Mouse (Mus musculus) CH12.LX (cell line): ENCODE results near the gene Fbxl17. TPM values are rescaled to one million over a fixed set of nuclear protein-coding genes. Genes with fewer than 3 reads are reported as not detected.

ENCODE experiments used
- DNase-seq: peaks from one replicate; pipeline ENCODE4 v3.0.0-alpha.2; 2013; ENCODE audit errors: extremely low read depth
- H3K27ac ChIP-seq: 2 replicates; pipeline ENCODE4 v1.5.1; 2012; ENCODE audit warnings: low read depth, mild to moderate bottlenecking, control low read depth, moderate library complexity; ENCODE audit not compliant: insufficient read depth
- H3K27me3 ChIP-seq: replicated peaks from 2 replicates; pipeline ENCODE3; 2012; ENCODE audit warnings: inconsistent platforms
- H3K36me3 ChIP-seq, 2 experiments: replicated peaks in 1 of 2; 2 replicates each; pipeline versions ENCODE3 to v1.6.1; 2012; ENCODE audit warnings: inconsistent platforms in 1 of 2, low read length in 1 of 2, mild to moderate bottlenecking in 1 of 2, mixed read lengths in 1 of 2, moderate library complexity in 1 of 2; ENCODE audit not compliant: control insufficient read depth in 1 of 2, insufficient read depth in 1 of 2
- H3K4me1 ChIP-seq, 2 experiments: 2 replicates each; pipeline ENCODE4 v1.6.1; 2012; ENCODE audit warnings: inconsistent platforms in 1 of 2, moderate library complexity in 1 of 2; ENCODE audit not compliant: insufficient read depth in 2 of 2, control insufficient read depth in 1 of 2
- H3K4me2 ChIP-seq: 2 replicates; pipeline ENCODE4 v1.6.1; 2012; ENCODE audit warnings: low read depth, mild to moderate bottlenecking, control low read depth; ENCODE audit not compliant: poor library complexity, insufficient read depth, severe bottlenecking
- H3K4me3 ChIP-seq, 3 experiments: fragments of 150-350 bp in 1 of 3; sonication (generic) in 1 of 3; replicated peaks in 1 of 3; 2 replicates each; pipeline versions ENCODE3 to v1.5.1; 2011 to 2012; ENCODE audit warnings: low read depth in 2 of 3, low read length in 2 of 3, mild to moderate bottlenecking in 2 of 3, moderate library complexity in 2 of 3, control low read depth in 1 of 3, improper control_type of control experiment in 1 of 3, inconsistent platforms in 1 of 3, mixed read lengths in 1 of 3; ENCODE audit not compliant: poor library complexity in 1 of 3
- H3K79me2 ChIP-seq: replicated peaks from 2 replicates; pipeline ENCODE4 v1.6.1; 2012; ENCODE audit warnings: mild to moderate bottlenecking, moderate library complexity; ENCODE audit not compliant: control insufficient read depth, poor library complexity, insufficient read depth, severe bottlenecking; ENCODE audit errors: extremely low read depth
- H3K9ac ChIP-seq: 2 replicates; pipeline ENCODE4 v1.6.1; 2012; ENCODE audit warnings: low read depth, mild to moderate bottlenecking, control low read depth, moderate library complexity; ENCODE audit not compliant: insufficient read depth
- H3K9me3 ChIP-seq: replicated peaks from 2 replicates; pipeline ENCODE3; 2012; ENCODE audit warnings: low read length, inconsistent platforms, mixed read lengths
- BHLHE40 ChIP-seq: IDR thresholded peaks from 2 replicates; pipeline ENCODE4 v1.6.1; 2011; ENCODE audit warnings: mild to moderate bottlenecking, low read depth, low read length, improper control_type of control experiment
- CHD2 ChIP-seq: IDR thresholded peaks from 2 replicates; pipeline ENCODE4 v1.6.1; 2011; ENCODE audit warnings: low read length, improper control_type of control experiment
- CTCF ChIP-seq, 2 experiments: IDR thresholded peaks in 1 of 2; conservative IDR thresholded peaks in 1 of 2; 2 replicates each; pipeline ENCODE4 v1.5.1; 2011 to 2012; ENCODE audit warnings: low read depth in 2 of 2, low read length in 2 of 2, improper control_type of control experiment in 1 of 2, inconsistent platforms in 1 of 2, mild to moderate bottlenecking in 1 of 2, moderate library complexity in 1 of 2
- GABPA ChIP-seq: IDR thresholded peaks from 2 replicates; pipeline ENCODE4 v1.6.1; 2012; ENCODE audit warnings: low read depth, low read length, improper control_type of control experiment, inconsistent platforms; ENCODE audit not compliant: insufficient replicate concordance
- HCFC1 ChIP-seq: IDR thresholded peaks from 2 replicates; pipeline ENCODE4 v1.6.1; 2012; ENCODE audit warnings: low read depth, mild to moderate bottlenecking, inconsistent platforms, low read length, improper control_type of control experiment
- IRF4 ChIP-seq: IDR thresholded peaks from 2 replicates; pipeline ENCODE4 v1.6.1; 2014; ENCODE audit warnings: low read depth, mild to moderate bottlenecking, inconsistent platforms, low read length, improper control_type of control experiment
- JUN ChIP-seq: IDR thresholded peaks from 2 replicates; pipeline ENCODE4 v1.6.1; 2011; ENCODE audit warnings: low read depth, mild to moderate bottlenecking, low read length, improper control_type of control experiment, moderate library complexity; ENCODE audit not compliant: insufficient read depth
- KAT2A ChIP-seq: IDR thresholded peaks from 2 replicates; pipeline ENCODE4 v1.6.1; 2012; ENCODE audit warnings: low read length, improper control_type of control experiment, inconsistent platforms; ENCODE audit not compliant: insufficient replicate concordance
- MAFK ChIP-seq: IDR thresholded peaks from 2 replicates; pipeline ENCODE4 v1.6.1; 2011; ENCODE audit warnings: low read length, improper control_type of control experiment; ENCODE audit not compliant: insufficient replicate concordance
- MAX ChIP-seq: IDR thresholded peaks from 2 replicates; pipeline ENCODE4 v1.6.1; 2011; ENCODE audit warnings: low read length, improper control_type of control experiment
- MAZ ChIP-seq: IDR thresholded peaks from 2 replicates; pipeline ENCODE4 v1.6.1; 2012; ENCODE audit warnings: low read depth, mild to moderate bottlenecking, inconsistent platforms, low read length, improper control_type of control experiment, moderate library complexity
- MEF2A ChIP-seq: IDR thresholded peaks from 2 replicates; pipeline ENCODE4 v1.6.1; 2014; ENCODE audit warnings: low read depth, mild to moderate bottlenecking, inconsistent platforms, low read length, improper control_type of control experiment, borderline replicate concordance
- MXI1 ChIP-seq: IDR thresholded peaks from 2 replicates; pipeline ENCODE4 v1.6.1; 2011; ENCODE audit warnings: mild to moderate bottlenecking, low read depth, low read length, improper control_type of control experiment
- MYC ChIP-seq: IDR thresholded peaks from 2 replicates; pipeline ENCODE4 v1.6.1; 2011; ENCODE audit warnings: low read depth, mild to moderate bottlenecking, improper control_type of control experiment, low read length
- NRF1 ChIP-seq: IDR thresholded peaks from 2 replicates; pipeline ENCODE4 v1.6.1; 2014; ENCODE audit warnings: low read depth, mild to moderate bottlenecking, inconsistent platforms, low read length, improper control_type of control experiment, moderate library complexity
- PAX5 ChIP-seq: IDR thresholded peaks from 2 replicates; pipeline ENCODE4 v1.6.1; 2012; ENCODE audit warnings: low read length, inconsistent platforms, mixed read lengths
- POLR2AphosphoS2 ChIP-seq: IDR thresholded peaks from 2 replicates; pipeline ENCODE4 v1.6.1; 2011; ENCODE audit warnings: low read depth, low read length, improper control_type of control experiment
- RAD21 ChIP-seq: IDR thresholded peaks from 2 replicates; pipeline ENCODE4 v1.6.1; 2011; ENCODE audit warnings: low read depth, mild to moderate bottlenecking, low read length, improper control_type of control experiment, moderate library complexity
- SIN3A ChIP-seq: IDR thresholded peaks from 2 replicates; pipeline ENCODE4 v1.6.1; 2012; ENCODE audit warnings: low read length, improper control_type of control experiment, inconsistent platforms
- TBP ChIP-seq: conservative IDR thresholded peaks from 2 replicates; pipeline ENCODE4 v1.6.1; 2011; ENCODE audit warnings: low read depth, low read length, improper control_type of control experiment
- UBTF ChIP-seq: IDR thresholded peaks from 2 replicates; pipeline ENCODE4 v1.6.1; 2012; ENCODE audit warnings: low read depth, mild to moderate bottlenecking, inconsistent platforms, low read length, improper control_type of control experiment, moderate library complexity
- USF2 ChIP-seq: conservative IDR thresholded peaks from 2 replicates; pipeline ENCODE4 v1.6.1; 2011; ENCODE audit warnings: low read depth, low read length, improper control_type of control experiment
- ZC3H11A ChIP-seq: IDR thresholded peaks from 2 replicates; pipeline ENCODE4 v1.6.1; 2012; ENCODE audit warnings: low read depth, mild to moderate bottlenecking, inconsistent platforms, low read length, improper control_type of control experiment
- ZMIZ1 ChIP-seq: IDR thresholded peaks from 2 replicates; pipeline ENCODE4 v1.6.1; 2012; ENCODE audit warnings: low read depth, mild to moderate bottlenecking, inconsistent platforms, low read length, improper control_type of control experiment
- dilution Hi-C: fragments of 300-500 bp; cut with MboI; formaldehyde crosslinking; loops from 2 replicates; pipeline ENCODE4 v1.14.3; 2020; ENCODE audit warnings: low sequenced_read_pairs; ENCODE audit not compliant: extremely low pct_unique_long_range_greater_than_20kb, extremely low pct_ligation_motif_present
- in situ Hi-C: fragments of 300-500 bp; cut with MboI; formaldehyde crosslinking; loops from 3 replicates; pipeline ENCODE4 v1.14.3; 2019; ENCODE audit warnings: low sequenced_read_pairs, low pct_ligation_motif_present, low pct_unique_long_range_greater_than_20kb, mixed read lengths
- polyA plus RNA-seq: library from polyadenylated mRNA; unstranded; fragments of >175 nt; gene quantifications from 2 replicates; pipeline ENCODE4 v1.2.1, GENCODE M21; 2012; ENCODE audit warnings: low read depth; ENCODE audit not compliant: insufficient read length
- total RNA-seq, 2 experiments: library from RNA; depleted of rRNA; stranded (reverse); fragments of 300-350 nt in 1 of 2; fragments of >200 nt in 1 of 2; gene quantifications; 2 replicates each; pipeline ENCODE4 v1.2.3; 2012 to 2014

The Fbxl17 gene
- total and polyA plus RNA-seq, 3 experiments = 4.0 to 6.9 (median 4.3) TPM

GRCm38 (mm10) chr17:63217016-63217415 lies 282.8 kb downstream of the Fbxl17 start:
- dilution Hi-C loops = no loop called here

GRCm38 (mm10) chr17:63212018-63212417 lies 287.8 kb downstream of the Fbxl17 start:
- dilution Hi-C loops (no loop called here), in situ Hi-C loops (no loop called here)
- Histone ChIP-seq H3K79me2 (no peaks in the 10 kb centered on the region), H3K27ac (no peak overlapping the region), H3K4me1 (peaks cover 0 to 4% of the 10 kb centered on the region in 2 experiments; a peak in 1 of 4 replicates), H3K9me3 (no peaks in the 10 kb centered on the region), H3K9ac (no peak overlapping the region), H3K4me2 (no peak overlapping the region), H3K4me3 (no peak overlapping the region), H3K27me3 (no peaks in the 10 kb centered on the region), H3K36me3 (peaks cover 0 to 2% of the 10 kb centered on the region in 2 experiments)
- DNase-seq = no peak
- no peak for TF ChIP-seq BHLHE40
- no peak for TF ChIP-seq RAD21
- no peak for TF ChIP-seq POLR2AphosphoS2

More at GRCm38 (mm10) chr17:63217016-63217415, 282.8 kb downstream of the Fbxl17 start:
- H3K9me3 ChIP-seq = no peaks in the 10 kb centered on the region
- TF ChIP-seq ZC3H11A = no peak
- TF ChIP-seq KAT2A = no peak
- TF ChIP-seq MYC = no peak
- no peak for TF ChIP-seq CTCF (conservative IDR thresholded peaks at IDR 0.05 in 1 of 2, IDR thresholded peaks at IDR 0.05 in 1 of 2; ENCODE audit: low read depth in 2 of 2, low read length in 2 of 2)
- TF ChIP-seq UBTF = no peak
- TF ChIP-seq MAX = no peak
- no peak for TF ChIP-seq TBP
- no peak for TF ChIP-seq USF2
- TF ChIP-seq ZMIZ1 = no peak
- TF ChIP-seq RAD21 = no peak
- TF ChIP-seq HCFC1 = no peak
- TF ChIP-seq IRF4 = no peak
- TF ChIP-seq GABPA = no peak
- TF ChIP-seq, all 38 proteins: peak for 0
- Histone ChIP-seq H3K27me3 (no peaks in the 10 kb centered on the region), H3K4me1 (no peaks in the 10 kb centered on the region), H3K27ac (no peak overlapping the region), H3K36me3 (no peaks in the 10 kb centered on the region), H3K4me2 (no peak overlapping the region), H3K9ac (no peak overlapping the region), H3K79me2 (no peaks in the 10 kb centered on the region), H3K4me3 (no peak overlapping the region)
- DNase-seq = no peak
- in situ Hi-C loops = no loop called here

- dilution Hi-C loops = no loop called here
These were observed 290.7 kb downstream of the Fbxl17 start for GRCm38 (mm10) chr17:63209151-63209550.

More at GRCm38 (mm10) chr17:63209151-63209550, 290.7 kb downstream of the Fbxl17 start:
- in situ Hi-C loops = no loop called here
- H3K4me1 ChIP-seq = peaks cover 0 to 4% of the 10 kb centered on the region in 2 experiments; a peak in 1 of 4 replicates
- TF ChIP-seq MEF2A (no peak), CHD2 (no peak), SIN3A (no peak), NRF1 (no peak), MYC (no peak), MAFK (no peak), UBTF (no peak), USF2 (no peak), ZC3H11A (no peak), JUN (no peak), MAZ (no peak), MXI1 (no peak), PAX5 (no peak), MAX (no peak)
- H3K36me3 ChIP-seq = peaks cover 0 to 7% of the 10 kb centered on the region in 2 experiments
- H3K4me3 ChIP-seq = no peak overlapping the region
- no peak overlapping the region for H3K4me2 ChIP-seq
- no peaks in the 10 kb centered on the region for H3K79me2 ChIP-seq
- H3K27me3 ChIP-seq = no peaks in the 10 kb centered on the region
- no peak for DNase-seq
- H3K9me3 ChIP-seq = no peaks in the 10 kb centered on the region
- no peak overlapping the region for H3K27ac ChIP-seq
- no peak overlapping the region for H3K9ac ChIP-seq
